Mouse (Mus musculus): ENCODE data around the gene Cep63. TPM values are rescaled to one million over a fixed set of nuclear protein-coding genes. Genes with fewer than 3 reads are reported as not detected.

Gene Cep63
- polyA plus RNA-seq, 1 experiment = 39.6 TPM

Other genes starting within 250 kb of the Cep63 start
- gene Ky, start 120.8 kb downstream of the Cep63 start, polyA plus RNA-seq (2012; ENCODE audit: insufficient read depth, insufficient read length, missing spikeins) = 0.63 and 0.75 TPM in 2 replicates
- gene Anapc13, start 238 bp downstream of the Cep63 start, polyA plus RNA-seq (2012; ENCODE audit: insufficient read depth, insufficient read length, missing spikeins) = 362 and 412 TPM in 2 replicates
- gene Amotl2, start 90.1 kb upstream of the Cep63 start, polyA plus RNA-seq (2012; ENCODE audit: insufficient read depth, insufficient read length, missing spikeins) = 33.0 and 42.2 TPM in 2 replicates
- 29.7 and 34.5 TPM in 2 replicates for gene Ryk, start 208.4 kb upstream of the Cep63 start, polyA plus RNA-seq (2012; ENCODE audit: insufficient read depth, insufficient read length, missing spikeins)